Mouse (Mus musculus): ENCODE measurements around the gene Dnah7b.
"Not testable (repeated sequence)": the region's sequence is repeated elsewhere in the genome, so short reads cannot be mapped to it uniquely, and the experiment has no call there.

- not testable (repeated sequence) for TF ChIP-seq CTCF (IDR thresholded peaks at IDR 0.05); POLR2A (IDR thresholded peaks at IDR 0.05; ENCODE audit: insufficient read depth, low read depth, low read length); EP300 (IDR thresholded peaks at IDR 0.05; ENCODE audit: insufficient read depth, low read depth, low read length)
Measured at GRCm38 (mm10) chr1:46278911-46279565, 212.9 kb downstream of the Dnah7b start.

Data from heart, adult 2 months (tissue).